Mouse (Mus musculus) urinary bladder, postnatal 14 days (tissue): Measurements from ENCODE around the gene Mapk8ip2.
"Not testable (repeated sequence)": the region's sequence is repeated elsewhere in the genome, so short reads cannot be mapped to it uniquely, and the experiment has no call there.

Source experiments
- DNase-seq: peaks from one replicate; pipeline ENCODE4 v3.0.0; 2021; ENCODE audit warnings: low spot score

Mapk8ip2 gene

DNA sequence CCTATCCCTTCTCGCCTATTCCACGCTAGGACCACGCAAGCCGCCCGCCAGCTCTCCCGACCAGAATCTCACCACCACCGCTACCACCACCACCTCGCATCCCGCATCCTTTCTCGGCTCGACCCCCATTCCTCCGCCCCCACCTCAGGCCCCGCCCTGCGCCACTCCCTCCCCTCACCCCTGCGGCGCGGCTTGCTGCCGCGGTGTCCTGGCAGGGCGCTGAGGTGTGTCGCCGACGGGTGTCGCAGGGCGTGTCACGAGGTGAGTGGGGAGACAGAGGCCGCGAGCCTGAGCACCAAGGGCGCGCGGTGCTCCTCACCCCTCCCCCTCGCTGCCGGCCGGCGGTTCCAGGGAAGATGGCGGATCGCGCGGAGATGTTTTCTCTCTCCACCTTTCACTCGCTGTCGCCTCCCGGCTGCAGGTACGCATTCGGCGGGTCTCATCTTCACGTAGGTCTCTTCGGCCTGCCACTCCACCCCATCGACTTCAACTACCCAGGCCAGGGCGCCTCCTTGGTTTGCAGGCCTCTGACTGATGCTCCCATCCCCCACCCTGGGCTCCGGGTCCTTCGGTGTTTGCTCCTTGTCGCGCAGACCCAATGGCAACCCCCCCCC, at the start of gene Mapk8ip2:
Gene Mapk8ip2 (plus strand): TSS at position 49 of the 614 bp plus-strand sequence.
- DNase-seq = no peak

DNA sequence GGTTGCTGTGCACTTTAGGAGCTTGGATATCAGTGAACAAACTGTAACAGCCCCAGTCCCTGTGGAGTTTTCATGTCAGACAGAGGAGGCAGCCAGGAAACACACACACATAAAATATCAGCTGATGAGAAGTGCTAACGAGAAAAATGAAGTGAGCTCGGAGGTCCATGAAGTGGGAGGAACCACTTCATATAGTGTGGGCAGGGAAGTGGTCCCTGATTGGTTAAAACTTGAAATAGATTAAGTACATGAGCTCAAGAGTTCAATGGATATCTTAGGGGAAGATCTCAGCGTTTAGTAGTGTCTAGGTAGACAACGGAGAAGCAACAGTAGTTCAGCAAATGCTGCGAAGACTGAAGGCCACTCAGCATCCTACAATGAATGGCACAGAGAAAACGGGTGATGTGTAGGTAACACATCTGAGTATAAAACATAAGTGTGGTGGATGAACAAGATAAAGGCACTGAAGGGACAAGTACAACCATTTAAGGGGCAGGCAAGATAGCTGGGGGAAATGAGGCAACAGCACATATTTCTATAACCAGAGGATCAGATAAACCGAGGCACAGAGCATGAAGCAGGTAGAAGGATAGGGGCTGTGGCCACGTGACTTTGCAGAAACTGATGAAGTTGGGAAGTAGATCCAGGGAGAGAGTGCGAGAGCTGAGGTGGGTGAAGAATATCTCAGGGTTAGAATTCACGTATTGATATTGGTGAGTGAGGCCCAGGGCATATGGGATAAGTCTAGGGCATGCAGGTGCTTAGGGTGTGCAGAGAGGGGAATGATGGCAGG, 48.7 kb upstream of the Mapk8ip2 start:
- no peak for DNase-seq

DNA sequence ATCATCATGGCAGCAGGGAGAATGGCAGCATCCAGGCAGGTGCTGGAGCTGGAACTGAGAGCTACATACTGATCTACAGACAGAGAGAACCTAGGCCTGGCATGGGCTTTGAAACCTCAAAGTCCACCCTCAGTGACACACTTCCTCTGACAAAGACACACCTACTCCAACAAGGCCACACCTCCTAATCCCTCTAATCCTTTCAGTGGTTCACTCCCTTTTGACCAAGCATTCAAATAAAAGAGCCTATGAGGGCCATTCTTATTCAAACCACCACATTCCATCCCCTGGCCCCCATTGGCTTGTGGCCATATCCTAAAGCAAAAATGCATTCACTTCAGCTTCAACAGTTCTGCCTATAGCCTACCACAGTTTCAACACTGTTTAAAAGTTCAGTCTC, 47.0 kb upstream of the Mapk8ip2 start:
- no peak for DNase-seq

DNA sequence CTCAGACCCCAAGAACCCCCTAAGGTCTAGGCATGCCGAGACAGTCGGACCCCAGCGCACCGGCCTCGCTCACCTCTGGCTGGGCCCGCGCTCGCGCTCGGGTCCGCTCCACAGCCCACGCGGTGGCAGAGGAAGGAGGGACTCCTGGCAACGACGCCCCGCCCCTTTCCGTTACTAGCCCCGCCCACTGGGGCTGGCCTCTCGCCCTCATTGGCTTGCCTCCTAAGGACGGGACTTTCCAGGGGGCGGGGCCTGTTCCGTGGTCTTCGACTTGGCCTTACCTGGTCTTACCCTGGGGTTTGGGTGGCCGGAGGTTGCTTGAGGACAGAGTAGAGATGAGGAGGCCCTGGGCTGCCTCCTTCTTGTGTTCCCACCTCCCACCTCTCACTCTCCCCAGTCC, 43.6 kb upstream of the Mapk8ip2 start, which contains the start of gene Syce3:
Gene Syce3 (minus strand): TSS at position 386 of the 400 bp plus-strand sequence.
- DNase-seq = no peak

DNA sequence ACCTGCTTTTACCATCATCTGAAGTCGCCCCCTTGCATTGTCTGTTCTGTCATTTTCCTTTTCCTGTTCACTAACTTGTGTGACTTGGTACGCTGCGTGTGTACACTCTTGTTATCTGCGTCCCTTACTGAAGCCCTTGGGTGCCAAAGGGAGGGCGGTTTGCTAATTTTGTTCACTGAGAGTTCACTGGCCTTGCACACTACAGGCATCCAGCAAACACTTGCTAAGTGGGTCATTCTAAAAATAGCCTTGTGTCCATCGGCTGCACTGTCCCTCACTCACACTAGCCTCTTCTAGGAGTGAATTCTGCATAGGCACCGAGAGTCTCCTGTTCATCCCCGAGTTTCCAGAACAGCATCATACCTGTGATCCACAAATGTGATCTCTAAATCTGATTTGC, 38.4 kb upstream of the Mapk8ip2 start:
- no peak for DNase-seq

DNA sequence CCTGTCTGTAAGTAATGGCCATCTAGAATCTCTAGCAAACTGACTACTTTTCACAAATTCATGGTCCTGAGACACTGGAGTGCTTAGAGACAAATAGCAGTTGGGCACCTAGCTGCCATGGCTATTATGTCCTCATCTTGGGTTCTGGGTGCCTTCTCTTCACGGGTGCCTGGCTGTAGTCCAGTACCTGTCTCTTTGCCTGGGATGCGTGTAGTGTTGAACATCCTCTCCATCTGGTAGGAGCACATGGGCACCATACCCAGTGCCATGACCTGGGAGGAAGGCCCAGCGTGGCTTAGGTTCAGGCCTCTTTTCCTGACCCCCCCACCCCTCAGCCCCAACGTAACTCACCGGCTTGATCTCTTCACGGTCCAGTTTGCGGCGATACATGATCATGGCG, 31.8 kb upstream of the Mapk8ip2 start:
- DNase-seq = no peak

DNA sequence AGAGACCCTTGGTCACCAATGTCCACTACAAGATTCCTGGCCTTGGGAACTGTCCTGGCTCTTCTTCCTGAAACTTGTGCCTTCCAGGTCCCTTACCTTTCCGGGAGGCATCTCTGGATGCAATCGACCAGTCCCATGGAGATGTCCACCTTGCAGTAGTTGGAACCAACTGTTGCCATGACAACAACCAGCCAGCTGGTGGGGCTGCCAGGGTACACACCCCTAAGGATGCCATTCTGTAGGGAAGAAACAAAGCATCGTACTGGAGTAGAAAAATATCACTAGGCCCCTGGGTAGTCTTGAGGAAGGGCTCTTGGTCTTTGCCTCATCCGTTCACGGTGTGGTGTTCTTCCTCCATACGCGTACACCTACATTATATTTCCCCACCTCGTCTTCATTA, 29.1 kb upstream of the Mapk8ip2 start:
- DNase-seq = no peak

DNA sequence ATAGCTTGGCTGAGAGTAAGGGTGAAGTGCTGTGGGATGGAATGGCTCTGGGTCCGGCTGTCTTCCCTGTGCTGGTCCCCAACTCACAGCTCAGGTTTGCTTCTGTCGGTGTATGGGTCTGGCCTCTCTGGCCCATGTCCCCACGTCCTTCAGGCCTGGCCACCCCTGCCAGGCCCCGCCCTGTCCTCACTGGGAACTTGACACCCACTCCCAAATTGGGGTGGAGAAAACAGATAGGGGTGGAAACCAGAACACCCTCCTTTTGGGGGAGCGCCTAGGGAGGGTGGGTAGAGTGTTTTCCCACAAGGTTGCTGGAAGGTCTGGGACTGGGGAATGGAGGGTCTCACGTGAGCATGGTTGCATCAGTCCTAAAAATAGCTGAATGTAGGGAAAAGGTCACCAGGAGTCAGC, 28.0 kb upstream of the Mapk8ip2 start, which contains the start of gene Cpt1b:
Gene Cpt1b (minus strand): TSS at position 153 of the 411 bp plus-strand sequence.
- DNase-seq = no peak

DNA sequence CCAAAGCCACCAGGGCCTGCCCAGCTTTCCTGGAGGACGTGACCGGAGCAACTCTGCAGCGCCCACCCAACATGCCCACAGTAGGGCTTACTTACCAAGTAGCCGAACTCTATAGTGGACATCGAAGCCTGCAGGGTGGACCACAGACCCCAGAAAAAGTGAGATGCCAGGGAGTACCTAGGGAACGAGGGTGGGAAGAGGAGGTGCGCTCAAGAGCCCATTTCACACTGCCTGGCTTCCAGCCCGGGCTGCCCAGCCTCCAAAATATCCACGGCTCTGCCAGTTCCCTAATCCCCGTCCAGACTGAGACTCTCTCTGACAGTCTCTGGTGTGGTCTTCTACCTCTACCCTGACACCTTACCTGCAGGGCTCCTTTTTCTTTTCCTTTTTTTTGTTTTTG, 27.0 kb upstream of the Mapk8ip2 start:
- no peak for DNase-seq

DNA sequence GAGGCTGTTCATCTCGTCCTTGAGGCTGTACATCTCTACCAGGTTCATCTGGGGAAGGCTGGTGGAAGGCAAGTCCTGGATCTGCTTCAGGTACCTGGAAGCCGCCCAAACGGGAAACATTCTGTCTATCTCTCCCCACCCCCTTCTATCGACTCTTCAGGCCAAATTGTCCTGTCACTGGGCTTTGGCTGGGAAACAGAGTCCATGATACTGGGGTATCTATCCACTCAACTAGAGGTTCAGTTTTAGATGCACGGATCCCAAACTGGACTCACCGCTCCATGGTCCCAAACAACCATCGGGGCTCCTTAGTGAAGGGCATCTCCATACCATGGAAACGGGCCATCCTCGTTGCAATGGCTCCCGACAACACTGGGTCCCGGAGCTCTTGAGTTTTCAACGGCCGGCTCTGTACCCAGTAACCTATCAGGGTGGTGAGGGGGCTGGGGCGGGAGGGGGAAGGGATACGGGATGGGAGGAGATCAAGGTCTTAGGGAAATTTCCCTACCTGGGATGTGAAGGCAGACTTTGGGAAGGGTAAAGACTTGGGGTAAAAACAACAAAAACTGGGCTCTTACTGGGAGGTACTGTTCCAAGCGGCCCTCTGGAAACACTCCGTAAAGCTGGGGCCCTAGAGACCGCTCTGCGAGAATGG, 25.4 kb upstream of the Mapk8ip2 start:
- DNase-seq = no peak

DNA sequence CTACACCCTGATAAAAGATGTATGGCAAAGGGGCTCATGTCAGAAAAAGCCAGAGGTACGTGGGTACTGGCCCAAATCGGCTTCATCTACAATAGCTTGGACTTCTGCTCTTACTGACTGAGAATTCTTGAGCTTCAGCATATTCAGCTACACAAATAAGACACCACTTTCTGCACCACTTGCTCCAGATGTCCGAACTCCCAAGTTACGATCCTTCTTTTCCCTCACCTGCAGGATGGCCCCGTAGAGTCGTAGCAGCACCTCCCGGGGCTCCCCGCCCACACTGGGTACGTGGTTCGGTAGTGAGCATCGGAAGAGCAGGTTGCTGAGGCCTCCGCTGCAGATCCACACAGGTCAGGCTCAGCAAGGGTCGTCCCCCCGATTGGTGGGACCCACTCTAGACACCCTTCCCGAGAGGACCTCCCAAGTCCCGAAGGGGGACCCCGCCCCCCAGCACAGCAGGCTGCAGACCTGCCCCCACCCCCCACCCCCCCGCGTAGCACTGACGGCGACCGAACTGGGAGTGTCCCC, 24.8 kb upstream of the Mapk8ip2 start:
- no peak for DNase-seq

DNA sequence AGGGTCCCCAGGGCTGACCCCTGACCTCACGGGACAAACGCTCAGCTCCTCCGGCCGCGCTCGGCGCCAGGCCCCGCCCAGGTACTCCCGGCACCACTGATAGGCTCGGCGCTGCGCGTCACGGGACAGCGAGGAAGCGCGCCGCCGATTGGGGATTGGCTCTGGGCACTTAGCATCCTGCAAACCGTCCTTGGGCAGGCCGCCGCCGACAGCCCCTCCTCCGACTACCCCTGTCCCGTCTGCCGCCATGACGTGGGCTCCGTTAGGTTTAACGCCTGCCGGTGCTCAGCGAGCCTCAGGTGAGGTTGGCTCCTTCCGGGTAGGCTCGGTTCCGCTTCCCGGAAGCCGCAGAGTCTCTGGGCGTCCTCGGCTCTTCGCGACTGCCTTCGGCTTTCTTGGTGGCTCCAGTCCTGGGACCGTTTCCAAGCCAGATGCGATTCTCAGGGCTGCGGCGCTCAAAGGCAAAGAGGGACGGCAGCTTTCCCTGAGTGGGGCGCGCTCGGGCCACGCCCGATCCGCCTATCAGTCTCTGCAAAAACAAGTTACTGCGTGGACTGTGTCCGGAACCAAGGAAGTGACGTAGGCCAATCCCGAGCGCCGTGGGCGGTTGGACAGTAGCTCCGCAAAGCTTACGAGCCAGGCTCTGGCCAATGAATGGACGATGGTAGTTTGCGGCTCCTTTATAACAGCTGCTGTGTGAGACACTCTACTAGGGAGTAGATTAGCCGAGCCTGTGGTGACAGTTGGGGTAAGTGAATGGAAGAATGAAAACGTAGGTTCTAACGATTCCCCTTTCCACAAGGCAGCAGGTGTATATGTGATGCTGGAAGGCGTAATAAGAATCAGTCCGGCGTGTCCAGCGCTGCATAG, 24.1 kb upstream of the Mapk8ip2 start, which contains the start of the genes C730034F03Rik, Gm44502 and Chkb:
Gene C730034F03Rik (plus strand): TSS at position 238 of the 870 bp plus-strand sequence.
Gene Gm44502 (minus strand): TSS at position 345 of the 870 bp plus-strand sequence.
Gene Chkb (minus strand): TSS at position 557 of the 870 bp plus-strand sequence.
- DNase-seq = peak; percentile 92

DNA sequence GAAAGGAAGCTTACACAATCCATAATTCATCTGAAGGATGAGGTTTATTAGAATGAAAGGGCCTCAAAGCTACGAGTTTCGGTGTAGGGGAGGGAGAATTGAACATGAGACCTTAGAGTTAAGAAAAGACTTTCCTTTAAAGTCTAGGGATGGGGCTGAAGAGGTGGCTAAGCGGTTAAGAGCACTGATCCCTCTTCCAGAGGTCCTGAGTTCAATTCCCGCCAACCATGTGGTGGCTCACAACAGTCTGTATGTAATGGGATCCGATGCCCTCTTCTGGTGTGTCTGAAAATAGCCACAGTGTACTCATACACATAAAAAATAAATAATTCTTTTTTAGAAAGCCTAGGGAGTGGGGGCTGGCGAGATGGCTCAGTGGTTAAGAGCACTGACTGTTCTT, 23.4 kb upstream of the Mapk8ip2 start:
- no peak for DNase-seq

DNA sequence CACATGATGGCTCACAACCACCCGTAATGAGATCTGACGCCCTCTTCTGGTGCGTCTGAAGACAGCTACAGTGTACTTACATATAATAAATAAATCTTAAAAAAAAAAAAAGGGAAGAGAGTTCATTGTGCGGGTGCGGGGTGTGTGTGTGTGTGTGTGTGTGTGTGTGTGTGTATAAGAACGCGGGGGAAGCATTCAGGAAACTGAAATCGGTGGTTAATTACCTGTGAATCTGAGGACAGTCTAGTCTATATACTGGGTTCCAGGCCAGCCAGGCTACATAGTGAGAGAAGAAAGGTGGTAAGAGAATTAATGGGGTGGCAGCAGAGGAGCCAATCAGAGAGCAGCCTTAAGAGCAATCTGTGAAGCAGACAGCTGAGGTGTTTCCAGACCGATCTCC, 22.9 kb upstream of the Mapk8ip2 start:
- DNase-seq = not testable (repeated sequence)

DNA sequence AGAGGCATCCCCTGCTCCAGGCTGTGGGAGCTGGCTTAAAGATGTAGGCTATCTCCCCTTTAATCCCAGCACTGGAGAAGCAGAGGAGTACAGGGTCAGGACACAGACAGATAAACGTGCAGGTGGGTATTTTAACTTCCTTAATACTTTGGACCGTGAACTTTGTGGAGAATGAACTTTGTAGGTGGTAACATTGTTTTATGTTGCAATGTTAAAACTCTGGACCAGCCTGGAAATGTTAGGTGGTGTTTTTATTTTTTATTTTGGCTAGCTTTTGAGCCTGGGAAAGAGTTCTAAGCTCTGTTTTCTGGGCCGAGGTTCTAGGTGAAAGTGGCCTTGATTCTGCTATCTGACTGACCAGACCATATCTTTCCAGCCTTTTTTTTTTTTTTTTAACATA, 22.4 kb upstream of the Mapk8ip2 start:
- no peak for DNase-seq

DNA sequence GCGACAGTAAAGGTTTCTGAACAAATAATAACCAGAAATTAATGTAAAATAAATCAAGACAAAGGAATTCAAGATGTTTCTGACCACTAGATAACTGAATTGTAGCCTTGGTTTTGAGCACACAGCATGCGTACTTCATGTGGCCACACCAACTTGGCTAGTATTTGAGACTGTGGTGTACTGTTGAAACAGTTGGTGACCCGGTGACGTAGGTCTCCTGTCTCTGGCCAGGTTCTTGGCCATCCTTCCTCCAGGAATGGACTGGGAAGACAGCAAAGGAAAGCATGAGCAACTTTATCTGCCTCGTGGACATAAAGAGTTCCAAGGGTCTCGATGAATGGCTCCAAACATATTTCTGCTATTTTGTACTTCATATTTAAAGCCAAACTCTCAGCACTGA, 21.9 kb upstream of the Mapk8ip2 start:
- no peak for DNase-seq

DNA sequence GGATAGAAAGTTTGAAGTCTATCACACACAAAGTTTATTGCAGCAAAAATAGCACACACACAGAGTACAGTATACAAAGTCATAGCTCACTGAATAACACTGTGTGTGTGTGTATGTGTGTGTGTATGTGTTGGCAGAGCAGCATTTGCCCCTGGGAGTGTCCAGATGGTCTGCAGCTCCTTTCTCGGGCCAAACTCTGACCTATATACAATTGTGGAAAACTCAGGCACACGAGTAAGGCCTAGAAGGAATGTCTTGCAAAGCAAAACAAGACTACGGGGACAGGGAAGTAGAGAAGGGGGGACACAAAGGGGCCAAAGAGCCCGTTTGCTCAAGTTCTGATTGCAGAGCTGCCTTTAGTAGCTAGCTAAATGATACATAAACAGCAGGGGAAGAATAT, 20.8 kb upstream of the Mapk8ip2 start:
- no peak for DNase-seq

DNA sequence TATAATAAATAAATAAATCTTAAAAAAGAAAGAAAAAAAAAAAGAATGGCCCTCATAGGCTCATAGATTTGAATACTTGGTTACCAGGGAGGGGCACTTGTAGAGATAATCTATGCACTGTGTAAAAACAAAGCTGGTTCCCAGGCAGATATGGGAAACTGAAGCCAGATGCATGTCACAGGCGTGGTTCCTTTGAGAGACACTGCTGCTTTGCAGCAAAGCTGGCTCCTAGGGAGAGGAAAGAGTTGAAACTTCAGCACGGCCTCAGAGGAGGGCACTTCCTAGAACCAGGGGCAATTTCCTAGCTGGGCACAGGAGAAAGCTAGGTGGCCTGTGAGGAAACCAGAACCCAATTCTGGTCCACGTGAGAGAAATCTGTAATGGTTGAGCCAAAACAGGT, 19.6 kb upstream of the Mapk8ip2 start:
- no peak for DNase-seq

DNA sequence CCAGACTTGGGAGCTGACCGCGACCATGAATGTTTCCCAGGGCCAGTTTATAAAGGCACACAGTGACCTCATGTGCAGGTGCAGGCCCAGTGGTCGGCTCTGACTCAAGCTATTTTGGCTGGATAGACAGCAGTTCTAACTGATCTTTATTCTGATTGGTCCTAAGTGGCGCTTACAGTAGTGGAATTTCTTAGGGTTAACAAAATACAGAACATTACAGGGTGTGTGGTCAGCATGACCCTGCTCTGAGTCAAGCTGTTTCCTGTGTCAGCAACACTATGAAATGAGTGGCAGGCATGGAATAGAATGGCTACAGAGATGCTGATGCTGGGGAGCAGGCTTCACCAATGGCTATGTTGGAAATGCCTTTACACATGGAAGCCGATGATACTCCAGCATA, 17.8 kb upstream of the Mapk8ip2 start:
- DNase-seq = no peak

DNA sequence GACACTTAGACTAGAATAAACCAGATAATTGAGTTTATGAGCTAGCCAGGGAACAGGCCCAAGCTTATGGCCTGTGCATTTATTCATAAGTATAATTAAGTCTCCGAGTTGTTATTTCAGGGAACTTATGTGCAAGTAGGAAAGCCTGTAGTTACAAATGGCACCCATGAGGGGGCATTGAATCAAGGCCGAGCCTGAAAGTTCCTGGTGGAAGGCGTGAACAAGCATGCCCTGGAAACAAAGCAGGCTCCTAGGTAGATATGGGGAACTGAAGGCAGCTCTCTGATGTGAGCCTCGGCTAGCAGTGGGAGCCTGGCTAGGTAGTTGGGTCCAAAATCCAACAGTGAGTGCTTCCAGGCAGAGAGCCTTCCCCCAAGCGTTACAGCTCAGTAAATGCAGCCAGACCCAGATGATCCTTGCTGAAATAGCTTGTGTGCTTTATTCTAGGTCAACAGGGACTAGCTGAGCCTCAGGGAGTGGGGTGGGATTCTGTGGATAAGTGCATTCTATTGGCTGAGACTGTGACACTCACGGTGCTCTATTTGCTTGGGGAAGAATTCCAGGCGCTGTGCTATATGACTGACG, 11.1 kb upstream of the Mapk8ip2 start:
- no peak for DNase-seq
